Mouse (Mus musculus) forebrain, embryonic 14.5 days (tissue): ENCODE results near the gene Fdxr. TPM values are rescaled to one million over a fixed set of nuclear protein-coding genes. Genes with fewer than 3 reads are reported as not detected.

Experiments
- ATAC-seq: fragments of 200-750 bp; cut with Nextera tagmentation; 2 replicates; pipeline ENCODE4 v1.8.0; 2017; ENCODE audit warnings: mild to moderate bottlenecking, moderate library complexity
- DNase-seq: peaks from one replicate; pipeline ENCODE4 v3.0.0-alpha.2; 2015; ENCODE audit warnings: low spot score
- H3K27ac ChIP-seq: fragments of 300-500 bp; sonication (generic); 2 replicates; pipeline ENCODE4 v1.5.1; 2014; ENCODE audit warnings: low read depth, mild to moderate bottlenecking, control low read depth, low read length, moderate library complexity
- H3K27me3 ChIP-seq: fragments of 300-500 bp; sonication (generic); replicated peaks from 2 replicates; pipeline ENCODE4 v1.6.1; 2014; ENCODE audit warnings: low read length, control low read depth, mixed read lengths; ENCODE audit not compliant: control insufficient read depth, insufficient read depth
- H3K36me3 ChIP-seq: fragments of 300-500 bp; sonication (generic); 2 replicates; pipeline ENCODE4 v1.6.1; 2014; ENCODE audit warnings: low read length, control low read depth; ENCODE audit not compliant: control insufficient read depth, insufficient read depth
- H3K4me1 ChIP-seq: fragments of 300-500 bp; sonication (generic); 2 replicates; pipeline ENCODE4 v1.6.1; 2014; ENCODE audit warnings: antibody characterized with exemption, low read length, control low read depth; ENCODE audit not compliant: control insufficient read depth, insufficient read depth
- H3K4me2 ChIP-seq: fragments of 300-500 bp; sonication (generic); 2 replicates; pipeline ENCODE4 v1.6.1; 2014; ENCODE audit warnings: mild to moderate bottlenecking, control low read depth, low read length
- H3K4me3 ChIP-seq: fragments of 300-500 bp; sonication (generic); 2 replicates; pipeline ENCODE4 v1.5.1; 2014; ENCODE audit warnings: low read depth, low read length, control low read depth
- H3K9ac ChIP-seq: fragments of 300-500 bp; sonication (generic); 2 replicates; pipeline ENCODE4 v1.6.1; 2014; ENCODE audit warnings: mild to moderate bottlenecking, low read length, control low read depth, moderate library complexity
- H3K9me3 ChIP-seq: fragments of 300-500 bp; sonication (generic); replicated peaks from 2 replicates; pipeline ENCODE4 v1.6.1; 2016; ENCODE audit warnings: low read length, control low read depth, mixed read lengths; ENCODE audit not compliant: control insufficient read depth
- WGBS: fragments of 180-500 bp; shearing (Covaris S2); extraction: QIAGEN DNeasy Blood & Tissue Kit; methylation state at CpG from one replicate; pipeline ENCODE4 v1.1.7; 2014; 5-methylcytosine and 5-hydroxymethylcytosine counted together
- polyA plus RNA-seq: library from polyadenylated mRNA; unstranded; fragments of >200 nt; fragmentation: Nextera tagmentation; extraction: Ambion mirVana; gene quantifications from 2 replicates; pipeline ENCODE4 v1.2.1, GENCODE M21; 2014

Gene Fdxr
- polyA plus RNA-seq, 1 experiment from 2014 or later: 17.2 TPM

GRCm38 (mm10) chr11:115231168-115231915 is 45.5 kb downstream of the Fdxr start:
- no peak overlapping the region for H3K4me2 ChIP-seq
- H3K9me3 ChIP-seq: no peaks in the 10 kb centered on the region
- H3K36me3 ChIP-seq: no peaks in the 10 kb centered on the region
- WGBS: 55% methylated on average over 14 of the region's 14 CpGs
- H3K4me1 ChIP-seq: peaks cover 49% of the 10 kb centered on the region
- no peak for ATAC-seq
- H3K27ac ChIP-seq: peak overlapping the region; percentile 69; the same call in 1 of the 2 replicates
- H3K27me3 ChIP-seq: no peaks in the 10 kb centered on the region
- DNase-seq: no peak
- no peak overlapping the region for H3K4me3 ChIP-seq
- no peak overlapping the region for H3K9ac ChIP-seq

- no peak overlapping the region for H3K9ac ChIP-seq
- peaks cover 65% of the 10 kb centered on the region for H3K4me1 ChIP-seq
- no peaks in the 10 kb centered on the region for H3K27me3 ChIP-seq
- H3K4me3 ChIP-seq: no peak overlapping the region
- 51% methylated on average over 15 of the region's 15 CpGs for WGBS
- no peaks in the 10 kb centered on the region for H3K36me3 ChIP-seq
- H3K27ac ChIP-seq: no peak overlapping the region
- DNase-seq (no peak), ATAC-seq (no peak)
- no peak overlapping the region for H3K4me2 ChIP-seq
- H3K9me3 ChIP-seq: no peaks in the 10 kb centered on the region
These were observed 47.6 kb downstream of the Fdxr start for GRCm38 (mm10) chr11:115229021-115229930.

- DNase-seq: no peak
- peaks cover 56% of the 10 kb centered on the region for H3K4me1 ChIP-seq
- no peaks in the 10 kb centered on the region for H3K9me3 ChIP-seq
- peak overlapping the region; percentile 22; the same call in 1 of the 2 replicates for H3K9ac ChIP-seq
- no peaks in the 10 kb centered on the region for H3K27me3 ChIP-seq
- H3K4me3 ChIP-seq: no peak overlapping the region
- no peak overlapping the region for H3K27ac ChIP-seq
- WGBS: 80% methylated on average over 7 of the region's 7 CpGs
- H3K4me2 ChIP-seq: no peak overlapping the region
- ATAC-seq: no peak
- no peaks in the 10 kb centered on the region for H3K36me3 ChIP-seq
These were observed 48.4 kb downstream of the Fdxr start for GRCm38 (mm10) chr11:115228430-115228829.

- WGBS: 18% methylated on average over 12 of the region's 12 CpGs
- ATAC-seq (no peak; the same call in 1 of the 2 replicates), DNase-seq (no peak)
- H3K36me3 ChIP-seq: no peaks in the 10 kb centered on the region
- peak overlapping the region; percentile 74 for H3K27ac ChIP-seq
- H3K27me3 ChIP-seq: no peaks in the 10 kb centered on the region
- H3K9ac ChIP-seq: peak overlapping the region; percentile 22
- no peak overlapping the region for H3K4me3 ChIP-seq
- H3K4me1 ChIP-seq: peaks cover 57% of the 10 kb centered on the region
- peak overlapping the region; percentile 5; the same call in 1 of the 2 replicates for H3K4me2 ChIP-seq
- H3K9me3 ChIP-seq: no peaks in the 10 kb centered on the region
These were observed 49.2 kb downstream of the Fdxr start for GRCm38 (mm10) chr11:115227640-115228039.

GRCm38 (mm10) chr11:115226811-115227491 is 49.9 kb downstream of the Fdxr start:
- H3K27ac ChIP-seq: peak overlapping the region; percentile 74; the same call in 1 of the 2 replicates
- H3K4me1 ChIP-seq: peaks cover 57% of the 10 kb centered on the region
- DNase-seq: peak; percentile 87
- H3K9ac ChIP-seq: no peak overlapping the region; the same call in 1 of the 2 replicates
- H3K27me3 ChIP-seq: no peaks in the 10 kb centered on the region
- H3K36me3 ChIP-seq: no peaks in the 10 kb centered on the region
- WGBS: 16% methylated on average over 14 of the region's 14 CpGs
- peak; percentile 77 for ATAC-seq
- H3K4me3 ChIP-seq: no peak overlapping the region
- H3K9me3 ChIP-seq: no peaks in the 10 kb centered on the region
- H3K4me2 ChIP-seq: peak overlapping the region; percentile 5; the same call in 1 of the 2 replicates

- no peaks in the 10 kb centered on the region for H3K9me3 ChIP-seq
- WGBS: 42% methylated on average over 6 of the region's 6 CpGs
- ATAC-seq: no peak
- no peaks in the 10 kb centered on the region for H3K27me3 ChIP-seq
- H3K4me2 ChIP-seq: no peak overlapping the region
- 0 out of 2 replicates have a peak overlapping the region, but pooled peaks have one; percentile 21 for H3K27ac ChIP-seq
- no peaks in the 10 kb centered on the region for H3K36me3 ChIP-seq
- no peak overlapping the region for H3K9ac ChIP-seq
- no peak for DNase-seq
- H3K4me1 ChIP-seq: peaks cover 54% of the 10 kb centered on the region
- H3K4me3 ChIP-seq: no peak overlapping the region
These were observed 51.5 kb downstream of the Fdxr start for GRCm38 (mm10) chr11:115225301-115225700.

GRCm38 (mm10) chr11:115224889-115225288 is 52.0 kb downstream of the Fdxr start:
- Histone ChIP-seq H3K4me2 (no peak overlapping the region), H3K4me1 (peaks cover 54% of the 10 kb centered on the region), H3K36me3 (no peaks in the 10 kb centered on the region), H3K9ac (no peak overlapping the region), H3K4me3 (no peak overlapping the region), H3K27me3 (no peaks in the 10 kb centered on the region), H3K27ac (no peak overlapping the region), H3K9me3 (no peaks in the 10 kb centered on the region)
- 0 out of 2 replicates have a peak, but pooled peaks have one; percentile 26 for ATAC-seq
- WGBS: 42% methylated on average over 8 of the region's 8 CpGs
- DNase-seq: peak; percentile 74

- Histone ChIP-seq H3K9me3 (no peaks in the 10 kb centered on the region), H3K27me3 (no peaks in the 10 kb centered on the region), H3K9ac (no peak overlapping the region; the same call in 1 of the 2 replicates), H3K36me3 (no peaks in the 10 kb centered on the region), H3K4me1 (peaks cover 54% of the 10 kb centered on the region), H3K4me3 (no peak overlapping the region), H3K27ac (no peak overlapping the region), H3K4me2 (no peak overlapping the region)
- DNase-seq (no peak), ATAC-seq (no peak)
- WGBS: 79% methylated on average over 6 of the region's 6 CpGs
These were observed 53.0 kb downstream of the Fdxr start for GRCm38 (mm10) chr11:115223877-115224276.
